Mouse (Mus musculus) embryonic facial prominence, embryonic 11.5 days (tissue): ENCODE measurements around the gene Hs3st3b1. TPM values are rescaled to one million over a fixed set of nuclear protein-coding genes. Genes with fewer than 3 reads are reported as not detected.
A peak's percentile ranks its signal among the peaks of the same experiment; 100 is the strongest.

Source experiments
- ATAC-seq: fragments of 200-750 bp; cut with Nextera tagmentation; replicated peaks from 2 replicates; pipeline ENCODE4 v1.8.0; 2017; ENCODE audit warnings: low read depth; ENCODE audit not compliant: insufficient number of reproducible peaks, low FRiP score, low TSS enrichment
- DNase-seq: peaks from one replicate; pipeline ENCODE4 v3.0.0-alpha.2; 2015; ENCODE audit warnings: low spot score
- H3K27ac ChIP-seq: fragments of 300-500 bp; sonication (generic); replicated peaks from 2 replicates; pipeline ENCODE4 v1.5.1; 2014; ENCODE audit warnings: mild to moderate bottlenecking, low read depth, low read length, control low read depth
- H3K27me3 ChIP-seq: fragments of 300-500 bp; sonication (generic); 2 replicates; pipeline ENCODE4 v1.6.1; 2014; ENCODE audit warnings: mild to moderate bottlenecking, low read length, moderate library complexity, mixed read lengths; ENCODE audit not compliant: control insufficient read depth, insufficient read depth
- H3K36me3 ChIP-seq: fragments of 300-500 bp; sonication (generic); replicated peaks from 2 replicates; pipeline ENCODE4 v1.6.1; 2014; ENCODE audit warnings: low read depth, mild to moderate bottlenecking, low read length, moderate library complexity, mixed read lengths; ENCODE audit not compliant: control insufficient read depth, insufficient read depth
- H3K4me1 ChIP-seq: fragments of 300-500 bp; sonication (generic); 2 replicates; pipeline ENCODE4 v1.6.1; 2014; ENCODE audit warnings: low read length, mixed read lengths; ENCODE audit not compliant: control insufficient read depth, insufficient read depth
- H3K4me2 ChIP-seq: fragments of 300-500 bp; sonication (generic); 2 replicates; pipeline ENCODE4 v1.6.1; 2014; ENCODE audit warnings: low read depth, mild to moderate bottlenecking, control low read depth, low read length, moderate library complexity
- H3K4me3 ChIP-seq: fragments of 300-500 bp; sonication (generic); 2 replicates; pipeline ENCODE4 v1.5.1; 2014; ENCODE audit warnings: low read depth, low read length, control low read depth
- H3K9ac ChIP-seq: fragments of 300-500 bp; sonication (generic); replicated peaks from 2 replicates; pipeline ENCODE4 v1.6.1; 2014; ENCODE audit warnings: mild to moderate bottlenecking, control low read depth, low read length
- H3K9me3 ChIP-seq: fragments of 300-500 bp; sonication (generic); replicated peaks from 2 replicates; pipeline ENCODE4 v1.6.1; 2016; ENCODE audit warnings: mild to moderate bottlenecking, low read length, inconsistent platforms, mixed read lengths; ENCODE audit not compliant: control insufficient read depth
- WGBS: fragments of 180-500 bp; shearing (Covaris S2); extraction: QIAGEN DNeasy Blood & Tissue Kit; methylation state at CpG from one replicate; pipeline ENCODE4 v1.1.7; 2014; 5-methylcytosine and 5-hydroxymethylcytosine counted together
- polyA plus RNA-seq: library from polyadenylated mRNA; unstranded; fragments of >200 nt; fragmentation: Nextera tagmentation; extraction: Ambion mirVana; gene quantifications from 2 replicates; pipeline ENCODE4 v1.2.1, GENCODE M21; 2014

Gene Hs3st3b1
- polyA plus RNA-seq, 1 experiment from 2014 or later = 15.2 TPM

DNA sequence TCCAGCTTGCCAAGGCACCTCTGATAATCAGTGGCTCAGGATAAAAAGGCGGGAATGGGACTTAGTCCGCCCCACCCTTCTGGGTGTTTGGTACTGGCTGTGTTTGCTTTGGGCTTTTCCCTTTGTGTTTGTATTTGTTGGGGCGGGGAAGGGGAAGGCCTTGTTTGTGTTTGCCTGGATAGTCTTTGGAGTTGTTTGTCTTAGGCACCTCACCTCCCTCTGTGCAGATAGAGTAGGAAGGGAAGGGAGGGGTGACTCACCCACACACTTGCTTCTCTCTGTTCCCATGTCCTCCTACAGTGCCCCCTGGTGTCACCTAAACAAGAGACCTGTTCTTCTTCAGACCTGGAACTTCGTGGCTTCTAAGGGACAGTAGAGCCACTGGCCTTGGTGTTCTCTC is 35.1 kb upstream of the Hs3st3b1 start:
- no peak overlapping the region for H3K4me2 ChIP-seq
- no peaks in the 10 kb centered on the region for H3K36me3 ChIP-seq
- WGBS = 32% methylated on average over 4 of the region's 4 CpGs
- H3K27ac ChIP-seq = no peak overlapping the region
- no peak overlapping the region for H3K9ac ChIP-seq
- H3K27me3 ChIP-seq = no peaks in the 10 kb centered on the region
- no peak overlapping the region for H3K4me3 ChIP-seq
- no peaks in the 10 kb centered on the region for H3K4me1 ChIP-seq
- peak; percentile 21 for DNase-seq
- no peak for ATAC-seq
- H3K9me3 ChIP-seq = no peaks in the 10 kb centered on the region

- H3K4me3 ChIP-seq = no peak overlapping the region
- whole genome bisulfite sequencing = 30% methylated on average over 7 of the region's 7 CpGs
- H3K4me2 ChIP-seq = no peak overlapping the region
- no peak overlapping the region for H3K27ac ChIP-seq
- DNase-seq (no peak), ATAC-seq (no peak)
- no peaks in the 10 kb centered on the region for H3K36me3 ChIP-seq
- no peaks in the 10 kb centered on the region for H3K4me1 ChIP-seq
- no peaks in the 10 kb centered on the region for H3K27me3 ChIP-seq
- H3K9me3 ChIP-seq = no peaks in the 10 kb centered on the region
- H3K9ac ChIP-seq = no peak overlapping the region
Measured at GRCm38 (mm10) chr11:63956748-63957147, 34.7 kb upstream of the Hs3st3b1 start.

GRCm38 (mm10) chr11:63953887-63954286 is 31.8 kb upstream of the Hs3st3b1 start:
- H3K36me3 ChIP-seq = no peaks in the 10 kb centered on the region
- no peak overlapping the region for H3K4me2 ChIP-seq
- 87% methylated on average over 2 of the region's 2 CpGs for WGBS
- H3K27ac ChIP-seq = no peak overlapping the region
- H3K9ac ChIP-seq = no peak overlapping the region
- H3K9me3 ChIP-seq = no peaks in the 10 kb centered on the region
- no peaks in the 10 kb centered on the region for H3K27me3 ChIP-seq
- H3K4me1 ChIP-seq = no peaks in the 10 kb centered on the region
- ATAC-seq (no peak), DNase-seq (no peak)
- H3K4me3 ChIP-seq = no peak overlapping the region

DNA sequence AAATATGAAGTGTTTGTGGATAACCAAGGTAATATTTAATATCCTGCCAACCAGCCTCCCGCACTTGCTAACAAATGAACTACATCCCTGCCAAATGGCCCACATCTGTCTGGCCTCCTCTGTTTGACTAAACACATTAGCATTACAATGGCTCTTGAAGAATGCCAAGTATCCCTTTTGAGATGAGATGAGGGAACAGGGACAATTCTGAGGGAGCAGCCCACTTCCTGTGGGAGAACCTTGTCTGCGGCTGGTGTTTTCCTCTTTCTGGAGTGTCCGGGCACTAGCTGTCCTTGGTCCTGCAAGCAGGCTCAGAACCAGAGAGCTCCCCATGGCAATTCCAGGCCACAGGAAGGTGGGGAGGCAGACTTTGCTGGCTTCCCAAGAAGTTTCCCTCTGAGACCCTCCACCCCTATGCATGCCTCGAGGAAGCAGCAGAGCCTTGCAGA is 30.7 kb upstream of the Hs3st3b1 start:
- Histone ChIP-seq H3K9ac (no peak overlapping the region), H3K9me3 (no peaks in the 10 kb centered on the region), H3K36me3 (no peaks in the 10 kb centered on the region), H3K4me2 (no peak overlapping the region), H3K27ac (no peak overlapping the region), H3K4me3 (no peak overlapping the region), H3K4me1 (no peaks in the 10 kb centered on the region), H3K27me3 (no peaks in the 10 kb centered on the region)
- ATAC-seq (no peak), DNase-seq (no peak)
- 47% methylated on average over 4 of the region's 4 CpGs for WGBS

- peak overlapping the region; percentile 21 for H3K4me3 ChIP-seq
- H3K4me1 ChIP-seq = no peaks in the 10 kb centered on the region
- no peaks in the 10 kb centered on the region for H3K36me3 ChIP-seq
- no peak overlapping the region for H3K27ac ChIP-seq
- peak overlapping the region; percentile 5 for H3K4me2 ChIP-seq
- H3K9ac ChIP-seq = no peak overlapping the region; the same call in 1 of the 2 replicates
- DNase-seq (peak; percentile 75), ATAC-seq (peak; percentile 56; the same call in 1 of the 2 replicates)
- no peaks in the 10 kb centered on the region for H3K27me3 ChIP-seq
- no peaks in the 10 kb centered on the region for H3K9me3 ChIP-seq
- WGBS = 6% methylated on average over 16 of the region's 19 CpGs
Measured at GRCm38 (mm10) chr11:63951831-63952631, 29.9 kb upstream of the Hs3st3b1 start.

- Histone ChIP-seq H3K27ac (no peak overlapping the region), H3K9ac (no peak overlapping the region), H3K27me3 (no peaks in the 10 kb centered on the region), H3K4me3 (no peak overlapping the region), H3K9me3 (no peaks in the 10 kb centered on the region), H3K4me1 (no peaks in the 10 kb centered on the region), H3K4me2 (no peak overlapping the region), H3K36me3 (no peaks in the 10 kb centered on the region)
- DNase-seq (no peak), ATAC-seq (no peak)
- whole genome bisulfite sequencing = 90% methylated on average over 11 of the region's 11 CpGs
Measured at GRCm38 (mm10) chr11:63948371-63948770, 26.3 kb upstream of the Hs3st3b1 start.

DNA sequence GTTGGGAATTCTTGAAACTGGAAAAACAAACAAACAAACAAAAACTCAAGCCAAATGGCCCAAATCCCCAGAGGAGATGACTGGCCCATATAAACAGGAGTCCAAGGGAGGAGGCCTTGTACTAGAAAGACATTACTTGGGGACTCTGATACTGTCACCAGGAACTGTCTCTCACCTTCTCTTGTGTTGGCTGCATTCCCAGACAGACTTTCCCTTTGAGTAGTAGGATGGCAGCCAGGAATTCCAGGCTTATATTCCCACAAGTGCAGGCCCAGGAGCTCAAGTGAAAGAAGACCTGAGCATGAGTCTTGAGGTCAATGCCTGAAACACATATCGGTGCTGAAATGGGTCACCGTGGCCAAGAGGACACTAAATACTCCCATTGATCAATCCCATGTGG is 24.9 kb upstream of the Hs3st3b1 start:
- DNase-seq (no peak), ATAC-seq (no peak)
- Histone ChIP-seq H3K27ac (no peak overlapping the region), H3K4me3 (no peak overlapping the region), H3K9me3 (no peaks in the 10 kb centered on the region), H3K4me1 (no peaks in the 10 kb centered on the region), H3K27me3 (no peaks in the 10 kb centered on the region), H3K4me2 (no peak overlapping the region), H3K9ac (no peak overlapping the region), H3K36me3 (no peaks in the 10 kb centered on the region)
- WGBS = 84% methylated on average over 2 of the region's 2 CpGs

DNA sequence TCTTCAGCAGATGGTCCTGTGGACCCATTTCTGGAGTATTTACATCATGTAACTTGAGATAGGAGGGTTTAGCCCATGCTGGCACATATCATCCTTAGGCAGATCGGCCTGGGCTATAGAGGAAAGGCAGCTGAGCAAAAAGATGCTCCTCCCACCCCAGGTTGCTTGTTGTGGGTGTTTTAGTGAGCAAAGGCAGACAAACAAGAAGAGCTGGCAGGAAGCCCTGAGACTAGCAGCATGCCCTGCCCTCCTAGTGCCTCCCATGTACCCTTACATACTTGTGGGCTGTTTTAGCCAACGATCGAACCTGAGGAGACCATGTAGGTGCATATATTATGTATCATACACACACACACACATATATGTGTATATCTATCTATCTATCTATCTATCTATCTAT is 21.9 kb upstream of the Hs3st3b1 start:
- ATAC-seq (no peak), DNase-seq (no peak)
- no peak overlapping the region for H3K27ac ChIP-seq
- no peak overlapping the region for H3K4me2 ChIP-seq
- no peak overlapping the region for H3K4me3 ChIP-seq
- WGBS = 94% methylated on average over 3 of the region's 3 CpGs
- H3K4me1 ChIP-seq = no peaks in the 10 kb centered on the region
- no peaks in the 10 kb centered on the region for H3K9me3 ChIP-seq
- no peaks in the 10 kb centered on the region for H3K36me3 ChIP-seq
- H3K27me3 ChIP-seq = no peaks in the 10 kb centered on the region
- no peak overlapping the region for H3K9ac ChIP-seq
